Mouse (Mus musculus) testis, adult 2 months (tissue): ENCODE data around the gene Myo9a. TPM values are rescaled to one million over a fixed set of nuclear protein-coding genes. Genes with fewer than 3 reads are reported as not detected.

Source experiments
- H3K27ac ChIP-seq: fragments of 200-500 bp; 2 replicates; pipeline ENCODE4 v1.5.1; 2012; ENCODE audit warnings: low read depth, low read length; ENCODE audit not compliant: control insufficient read depth, insufficient read depth
- H3K27me3 ChIP-seq: fragments of 200-500 bp; 2 replicates; pipeline ENCODE4 v1.6.1; 2012; ENCODE audit warnings: mild to moderate bottlenecking, low read length, moderate library complexity; ENCODE audit not compliant: control insufficient read depth, insufficient read depth
- H3K36me3 ChIP-seq: fragments of 200-500 bp; 2 replicates; pipeline ENCODE4 v1.6.1; 2012; ENCODE audit warnings: mild to moderate bottlenecking, low read length; ENCODE audit not compliant: control insufficient read depth, insufficient read depth
- H3K4me1 ChIP-seq: fragments of 200-500 bp; 2 replicates; pipeline ENCODE4 v1.6.1; 2012; ENCODE audit warnings: low read length; ENCODE audit not compliant: control insufficient read depth, insufficient read depth
- H3K4me3 ChIP-seq: fragments of 200-500 bp; 2 replicates; pipeline ENCODE4 v1.5.1; 2012; ENCODE audit warnings: low read depth, mild to moderate bottlenecking, low read length, moderate library complexity, mixed read lengths; ENCODE audit not compliant: control insufficient read depth
- CTCF ChIP-seq: fragments of 200-500 bp; IDR thresholded peaks from 2 replicates; pipeline ENCODE4 v1.5.1; 2012; ENCODE audit warnings: low read depth, mild to moderate bottlenecking, inconsistent platforms, low read length, moderate library complexity; ENCODE audit not compliant: control insufficient read depth, insufficient read depth, insufficient replicate concordance
- POLR2A ChIP-seq: fragments of 200-500 bp; IDR thresholded peaks from 2 replicates; pipeline ENCODE4 v1.6.1; 2012; ENCODE audit warnings: low read depth, mild to moderate bottlenecking, inconsistent platforms, low read length, moderate library complexity; ENCODE audit not compliant: control insufficient read depth
- polyA plus RNA-seq: library from polyadenylated mRNA; depleted of rRNA; stranded (reverse); fragments of >200 nt; gene quantifications from 2 replicates; pipeline ENCODE4 v1.2.3, GENCODE M21; 2012; rRNA removed

Gene Myo9a
- polyA plus RNA-seq, 1 experiment, result 18.5 TPM

DNA sequence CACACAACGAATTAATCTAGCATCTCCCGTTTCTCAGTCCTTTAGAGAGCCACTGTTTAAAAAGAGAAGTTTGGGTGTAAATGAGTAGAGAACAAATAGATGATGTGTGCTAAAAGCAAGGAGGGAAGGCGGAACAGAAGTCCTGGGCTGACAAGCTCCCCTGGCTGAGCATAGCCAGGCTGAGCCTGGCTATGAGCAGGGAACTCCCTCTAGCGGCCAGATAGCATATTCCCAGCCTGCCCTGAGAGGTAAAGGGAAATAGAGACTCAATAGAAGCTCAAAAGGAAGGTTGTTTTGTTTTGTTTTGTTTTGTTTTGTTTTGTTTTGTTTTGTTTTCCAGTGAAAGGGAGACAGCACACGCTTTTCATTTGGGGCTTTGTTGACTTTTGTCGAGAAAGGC, 218.7 kb downstream of the Myo9a start:
- no peaks in the 10 kb centered on the region for H3K36me3 ChIP-seq
- TF ChIP-seq CTCF, result peak; percentile 65; the same call in 1 of the 2 replicates
- TF ChIP-seq POLR2A, result no peak
- H3K4me1 ChIP-seq, result peaks cover 5% of the 10 kb centered on the region
- H3K27me3 ChIP-seq, result no peaks in the 10 kb centered on the region
- H3K4me3 ChIP-seq, result no peak overlapping the region
- H3K27ac ChIP-seq, result no peak overlapping the region

DNA sequence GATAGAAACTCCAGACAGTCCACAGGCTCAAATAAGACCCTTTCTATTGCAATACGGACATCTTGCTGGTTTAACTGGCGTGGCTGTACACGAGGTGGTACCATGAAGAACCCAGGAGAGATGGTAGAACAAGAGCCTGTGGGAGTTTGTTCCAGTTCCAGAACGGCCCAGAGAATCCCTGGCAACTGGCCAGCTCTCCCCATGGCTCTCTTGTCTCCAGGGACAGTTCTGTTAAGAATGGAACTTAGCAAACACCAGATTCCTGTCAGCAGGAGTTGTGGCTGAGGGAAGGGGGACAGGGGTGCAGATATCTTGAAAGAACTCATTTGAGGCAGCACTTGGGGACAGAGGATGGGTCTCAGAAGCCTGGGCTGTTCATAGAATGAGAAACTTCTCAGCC, 220.6 kb downstream of the Myo9a start:
- no peaks in the 10 kb centered on the region for H3K27me3 ChIP-seq
- peak overlapping the region; percentile 16 for H3K4me3 ChIP-seq
- no peaks in the 10 kb centered on the region for H3K36me3 ChIP-seq
- no peak overlapping the region for H3K27ac ChIP-seq
- no peak for TF ChIP-seq CTCF
- no peak for TF ChIP-seq POLR2A
- H3K4me1 ChIP-seq, result peaks cover 5% of the 10 kb centered on the region

Other genes with a start within 250 kb of the Myo9a start
- 100 and 116 TPM in 2 replicates for gene Hexa, start 211.4 kb upstream of the Myo9a start, polyA plus RNA-seq
- 66.9 and 71.6 TPM in 2 replicates for gene Tmem202, start 211.0 kb upstream of the Myo9a start, polyA plus RNA-seq
- gene Celf6, start 173.0 kb upstream of the Myo9a start, polyA plus RNA-seq, result 13.2 and 17.5 TPM in 2 replicates
- 34.5 and 35.6 TPM in 2 replicates for gene Parp6, start 133.6 kb upstream of the Myo9a start, polyA plus RNA-seq
- 491 and 510 TPM in 2 replicates for gene Pkm, start 94.5 kb upstream of the Myo9a start, polyA plus RNA-seq
- gene Gramd2, start 70.8 kb upstream of the Myo9a start, polyA plus RNA-seq, result 14.5 and 17.9 TPM in 2 replicates
- 3.3 TPM in 2 replicates for gene Senp8, start 186 bp upstream of the Myo9a start, polyA plus RNA-seq
- gene Nr2e3, start 209.8 kb downstream of the Myo9a start, polyA plus RNA-seq, result not detected in 2 replicates